Mouse (Mus musculus): ENCODE measurements around the gene AI837181.

DNA sequence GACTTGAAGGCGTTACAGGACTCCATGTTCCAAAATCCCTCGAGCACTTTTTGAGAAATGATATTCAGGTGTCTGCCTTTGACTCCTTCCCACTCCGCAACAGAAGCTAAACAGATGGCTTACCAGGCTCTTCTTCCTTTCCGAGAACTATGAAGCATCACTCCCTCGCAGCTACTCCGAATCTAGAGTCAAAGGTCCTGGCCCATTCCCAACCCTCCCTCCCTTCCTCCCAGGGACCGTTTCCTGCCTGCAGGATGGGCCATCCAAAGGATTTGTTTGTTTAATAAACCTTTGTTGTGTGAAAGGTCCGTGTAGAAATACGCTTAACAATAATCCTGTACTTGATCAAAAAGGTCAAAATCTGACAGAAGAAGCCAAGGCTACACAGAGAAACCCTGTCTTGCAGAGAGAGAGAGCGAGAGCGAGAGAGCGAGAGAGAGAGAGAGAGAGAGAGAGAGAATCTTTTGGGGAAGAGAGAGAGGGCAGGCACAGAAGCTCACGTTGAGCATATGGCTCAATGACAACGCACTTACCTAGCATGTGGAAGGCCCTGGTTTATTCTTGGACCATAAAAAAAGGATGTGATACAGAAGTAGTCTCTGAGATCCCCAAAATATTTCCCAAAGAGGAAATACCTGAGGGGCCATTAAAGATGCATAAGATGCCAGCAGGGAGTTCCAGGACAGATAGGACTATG lies 33.0 kb downstream of the AI837181 start, which contains the start of gene Ccdc85b:
- TF ChIP-seq CTCF (IDR thresholded peaks at IDR 0.05; ENCODE audit: control insufficient read depth, insufficient read depth, insufficient replicate concordance, low read depth, low read length), result no peak
- TF ChIP-seq POLR2A (IDR thresholded peaks at IDR 0.05; ENCODE audit: control insufficient read depth, low read depth, low read length), result no peak

Data from testis, adult 2 months (tissue).